Mouse (Mus musculus) G1E (cell line): ENCODE measurements around the gene 4921530L21Rik. TPM values are rescaled to one million over a fixed set of nuclear protein-coding genes. Genes with fewer than 3 reads are reported as not detected.

Source experiments
- ATAC-seq: 2 replicates; pipeline ENCODE4 v1.8.0; 2016; ENCODE audit warnings: mild to moderate bottlenecking; ENCODE audit not compliant: insufficient number of reproducible peaks, poor library complexity, low FRiP score, severe bottlenecking; ENCODE audit errors: extremely low read depth
- DNase-seq: peaks from one replicate; pipeline ENCODE4 v3.0.0; 2012; ENCODE audit warnings: low spot score
- H3K27me3 ChIP-seq: 2 replicates; pipeline ENCODE4 v1.6.1; 2012; ENCODE audit warnings: mild to moderate bottlenecking, low read length, inconsistent platforms; ENCODE audit not compliant: insufficient read depth
- H3K36me3 ChIP-seq: replicated peaks from 2 replicates; pipeline ENCODE3; 2012; ENCODE audit warnings: mild to moderate bottlenecking, inconsistent platforms
- H3K4me1 ChIP-seq: 2 replicates; pipeline ENCODE4 v1.6.1; 2012; ENCODE audit warnings: low read depth, low read length, inconsistent platforms, mixed read lengths; ENCODE audit not compliant: insufficient read depth
- H3K4me3 ChIP-seq: 2 replicates; pipeline ENCODE4 v1.5.1; 2012; ENCODE audit warnings: low read depth, mild to moderate bottlenecking, inconsistent platforms, low read length, moderate library complexity, mixed read lengths
- H3K9me3 ChIP-seq: replicated peaks from 2 replicates; pipeline ENCODE4 v1.6.1; 2012; ENCODE audit warnings: inconsistent platforms
- CTCF ChIP-seq: IDR thresholded peaks from 2 replicates; pipeline ENCODE4 v1.5.1; 2012; ENCODE audit warnings: low read depth, low read length, inconsistent platforms, mixed read lengths
- GATA1 ChIP-seq: IDR thresholded peaks from 2 replicates; pipeline ENCODE4 v1.6.1; 2012; ENCODE audit warnings: borderline replicate concordance, low read length, inconsistent platforms, mixed read lengths
- GATA2 ChIP-seq: IDR thresholded peaks from 2 replicates; pipeline ENCODE4 v1.6.1; 2012; ENCODE audit warnings: low read depth, low read length, inconsistent platforms, borderline replicate concordance
- POLR2AphosphoS5 ChIP-seq: IDR thresholded peaks from 2 replicates; pipeline ENCODE4 v1.6.1; 2012; ENCODE audit warnings: low read depth, low read length, inconsistent platforms; ENCODE audit not compliant: insufficient replicate concordance
- TAL1 ChIP-seq: conservative IDR thresholded peaks from 2 replicates; pipeline ENCODE4 v1.6.1; 2012; ENCODE audit warnings: low read depth, low read length, inconsistent platforms, mixed read lengths
- polyA plus RNA-seq: library from polyadenylated mRNA; stranded (reverse); fragments of >175 nt; gene quantifications from 2 replicates; pipeline ENCODE4 v1.2.3, GENCODE M21; 2012
- total RNA-seq, 2 experiments: library from RNA; stranded (forward) in 1 of 2; stranded (reverse) in 1 of 2; fragments of 200-1000 nt in 1 of 2; fragments of >200 nt in 1 of 2; fragmentation: Nextera tagmentation in 1 of 2; gene quantifications; 2 replicates each; pipeline ENCODE4 v1.2.3; 2014 to 2017

The 4921530L21Rik gene
- total RNA-seq (2014; fragmentation: Nextera tagmentation): not detected in 2 replicates
- 0.44 TPM in 1 of 2 replicates, not detected in the other for total RNA-seq (2017)
- polyA plus RNA-seq: not detected in 2 replicates

DNA sequence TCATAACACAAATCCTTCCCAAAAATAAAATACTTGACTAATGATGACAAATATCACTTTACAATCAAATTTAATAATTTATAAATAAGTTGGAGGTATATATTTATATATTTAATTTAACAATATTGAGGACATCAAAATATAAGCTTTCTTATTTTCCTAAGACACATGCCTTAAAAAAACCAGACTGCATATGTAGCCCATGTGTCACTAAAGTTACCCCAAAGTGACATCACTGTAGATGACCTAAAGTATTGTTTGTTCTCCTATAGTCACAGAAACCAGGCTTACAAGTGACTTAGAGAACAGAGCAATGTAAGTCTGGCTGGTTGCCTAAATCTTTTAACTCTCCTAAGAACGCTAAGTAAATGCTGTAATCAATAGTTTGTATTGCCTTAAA lies at the start of gene 4921530L21Rik:
4921530L21Rik (plus strand) TSS at position 301 of the 400 bp plus-strand sequence.
- Histone ChIP-seq H3K27me3 (no peaks in the 10 kb centered on the region), H3K9me3 (peaks cover 14% of the 10 kb centered on the region), H3K4me1 (no peaks in the 10 kb centered on the region), H3K4me3 (no peak within 1 kb of the TSS), H3K36me3 (no peaks in the 10 kb centered on the region)
- ATAC-seq (no peak), DNase-seq (no peak)
- TF ChIP-seq GATA1: no peak

DNA sequence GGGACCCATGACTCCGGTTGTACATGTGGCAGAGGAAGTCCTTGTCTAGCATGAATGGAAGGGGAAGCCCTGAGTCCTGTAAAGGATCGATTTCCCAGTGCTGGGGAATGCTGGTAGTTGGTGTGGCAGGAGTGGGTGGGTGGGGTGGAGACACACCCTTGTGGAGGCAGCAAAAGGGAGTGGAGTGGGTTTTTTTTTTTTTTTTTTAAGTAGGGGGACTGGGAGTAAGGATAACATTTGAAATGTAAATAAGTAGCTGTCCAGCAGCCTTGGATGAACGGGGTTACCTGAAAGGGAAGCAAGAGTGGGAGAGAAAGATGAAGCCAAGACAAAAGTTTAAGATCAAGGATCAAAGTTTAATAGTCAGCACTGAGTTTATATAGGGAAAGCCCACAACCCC lies 47.2 kb upstream of the 4921530L21Rik start:
- H3K36me3 ChIP-seq: no peaks in the 10 kb centered on the region
- H3K4me1 ChIP-seq: no peaks in the 10 kb centered on the region
- no peak for DNase-seq
- peaks cover 16% of the 10 kb centered on the region for H3K9me3 ChIP-seq
- TF ChIP-seq TAL1: no peak
- TF ChIP-seq GATA1: no peak
- TF ChIP-seq GATA2: no peak
- TF ChIP-seq POLR2AphosphoS5: no peak
- no peak for TF ChIP-seq CTCF
- ATAC-seq: no peak
- no peak overlapping the region for H3K4me3 ChIP-seq
- no peaks in the 10 kb centered on the region for H3K27me3 ChIP-seq

GRCm38 (mm10) chr14:95862981-95863380 lies 18.1 kb upstream of the 4921530L21Rik start:
- TF ChIP-seq POLR2AphosphoS5: no peak
- no peak for TF ChIP-seq TAL1
- Histone ChIP-seq H3K4me1 (no peaks in the 10 kb centered on the region), H3K4me3 (no peak overlapping the region), H3K36me3 (no peaks in the 10 kb centered on the region), H3K27me3 (no peaks in the 10 kb centered on the region), H3K9me3 (0 out of 2 replicates have a peak, but pooled peaks cover 2% of the 10 kb centered on the region)
- DNase-seq (no peak), ATAC-seq (no peak)

GRCm38 (mm10) chr14:95865676-95866416 lies 15.2 kb upstream of the 4921530L21Rik start:
- no peak for ATAC-seq
- Histone ChIP-seq H3K4me1 (no peaks in the 10 kb centered on the region), H3K36me3 (no peaks in the 10 kb centered on the region), H3K9me3 (0 out of 2 replicates have a peak, but pooled peaks cover 2% of the 10 kb centered on the region), H3K4me3 (no peak overlapping the region), H3K27me3 (no peaks in the 10 kb centered on the region)
- no peak for DNase-seq
- TF ChIP-seq TAL1: no peak

DNA sequence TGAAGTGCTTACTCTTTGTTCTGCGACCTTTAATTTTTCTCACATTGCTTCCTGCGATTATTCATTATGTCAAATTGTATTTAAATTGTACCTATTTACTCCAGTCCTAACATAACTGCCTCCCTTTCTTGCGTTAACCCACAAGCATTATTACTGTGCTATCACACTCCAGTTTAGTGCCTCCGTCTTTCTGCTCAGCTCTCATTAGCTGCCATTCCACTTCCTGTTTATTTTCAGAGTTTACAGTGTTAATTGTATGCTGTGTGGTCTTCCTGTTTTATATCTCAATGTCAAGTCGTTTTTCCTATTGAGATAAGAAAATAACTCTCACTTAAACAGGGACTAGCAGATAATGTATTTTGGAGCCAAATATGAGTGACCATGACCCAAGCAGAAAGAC lies 9.0 kb upstream of the 4921530L21Rik start:
- no peak for ATAC-seq
- Histone ChIP-seq H3K36me3 (no peaks in the 10 kb centered on the region), H3K27me3 (no peaks in the 10 kb centered on the region), H3K4me1 (no peaks in the 10 kb centered on the region), H3K9me3 (peaks cover 3% of the 10 kb centered on the region; the same call in 1 of the 2 replicates), H3K4me3 (no peak overlapping the region)
- TF ChIP-seq POLR2AphosphoS5: no peak
- no peak for TF ChIP-seq CTCF
- TF ChIP-seq GATA1: no peak
- TF ChIP-seq TAL1: no peak
- no peak for TF ChIP-seq GATA2
- DNase-seq: no peak

GRCm38 (mm10) chr14:95876785-95877510 lies 4.1 kb upstream of the 4921530L21Rik start:
- H3K9me3 ChIP-seq: peaks cover 10% of the 10 kb centered on the region
- no peak for ATAC-seq
- no peaks in the 10 kb centered on the region for H3K36me3 ChIP-seq
- no peak for TF ChIP-seq CTCF
- TF ChIP-seq TAL1: no peak
- TF ChIP-seq POLR2AphosphoS5: no peak
- no peak for TF ChIP-seq GATA1
- TF ChIP-seq GATA2: no peak
- no peak overlapping the region for H3K4me3 ChIP-seq
- H3K4me1 ChIP-seq: no peaks in the 10 kb centered on the region
- H3K27me3 ChIP-seq: no peaks in the 10 kb centered on the region
- DNase-seq: no peak
